Mouse (Mus musculus) right cerebral cortex, adult 2 months (tissue): ENCODE data around the gene Rnf130.

Experiments used
- DNase-seq, 2 experiments: peaks; one replicate each; pipeline ENCODE4 v3.0.0; 2021 to 2022; ENCODE audit warnings: low spot score in 2 of 2

Gene Rnf130

DNA sequence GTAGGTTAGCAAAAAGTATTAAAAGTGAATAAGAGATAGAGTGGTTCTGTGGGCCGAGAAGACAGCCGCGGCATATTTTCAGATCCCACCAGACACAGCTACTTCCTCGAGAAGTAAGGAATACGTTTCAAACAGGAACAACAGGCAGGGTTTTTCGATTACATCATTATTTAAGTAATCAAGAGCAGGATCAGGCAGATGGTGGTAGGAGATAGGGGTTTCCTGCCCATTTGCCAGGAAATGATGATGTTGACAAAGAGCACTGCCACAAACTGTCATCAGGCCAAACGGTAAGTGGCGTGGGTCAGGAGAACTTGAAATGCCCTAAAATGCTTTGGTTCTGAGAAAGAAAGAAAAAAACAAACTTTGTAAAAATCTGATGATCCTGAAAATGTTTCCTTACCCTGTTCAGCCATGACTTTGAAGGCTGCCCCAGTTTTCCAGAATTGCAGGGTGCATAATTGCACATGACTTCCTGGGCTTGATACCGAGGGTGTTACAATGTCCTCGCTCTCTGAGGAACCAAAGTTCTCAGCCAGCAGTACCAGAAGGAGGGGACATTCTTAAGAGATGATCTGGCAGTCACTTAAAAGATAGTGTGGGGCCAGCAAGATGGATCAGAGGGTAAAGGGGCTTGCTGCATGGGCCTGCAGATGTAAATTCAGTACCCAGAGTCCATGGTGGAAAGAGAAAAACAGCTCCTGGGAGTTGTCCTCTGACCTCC is 109.2 kb downstream of the Rnf130 start:
- no peak for DNase-seq

DNA sequence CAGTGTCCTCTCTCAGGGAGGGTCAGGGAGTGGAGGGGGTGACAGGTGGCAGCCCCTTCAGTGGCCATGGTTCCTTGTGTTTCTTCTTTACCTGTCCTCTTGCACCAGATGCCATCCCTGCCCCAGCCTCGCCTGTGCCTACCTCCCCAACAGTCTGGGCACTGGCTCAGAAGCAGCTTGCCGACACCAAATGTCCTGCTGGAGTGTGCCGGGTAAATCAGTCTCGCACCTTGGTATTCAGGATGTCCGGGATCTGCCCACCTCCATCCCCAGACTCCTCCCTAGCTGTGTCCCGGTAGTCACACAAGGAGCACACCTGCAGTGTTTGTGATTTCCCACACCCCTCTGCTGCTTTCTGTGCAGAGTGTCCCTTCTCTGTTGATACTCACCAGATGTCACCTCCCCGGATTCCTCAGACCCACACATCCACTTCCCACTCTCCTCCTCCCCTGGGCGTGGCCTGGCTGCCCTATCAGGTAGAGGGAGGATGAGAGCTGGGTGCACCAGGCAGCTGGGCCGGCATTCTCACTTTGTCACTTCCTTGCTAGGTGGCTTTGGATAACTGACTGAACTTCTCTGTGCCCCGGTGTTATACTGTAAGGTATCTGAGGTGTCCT is 113.2 kb downstream of the Rnf130 start:
- peak in 1 of 2 experiments; percentile 29 for DNase-seq

DNA sequence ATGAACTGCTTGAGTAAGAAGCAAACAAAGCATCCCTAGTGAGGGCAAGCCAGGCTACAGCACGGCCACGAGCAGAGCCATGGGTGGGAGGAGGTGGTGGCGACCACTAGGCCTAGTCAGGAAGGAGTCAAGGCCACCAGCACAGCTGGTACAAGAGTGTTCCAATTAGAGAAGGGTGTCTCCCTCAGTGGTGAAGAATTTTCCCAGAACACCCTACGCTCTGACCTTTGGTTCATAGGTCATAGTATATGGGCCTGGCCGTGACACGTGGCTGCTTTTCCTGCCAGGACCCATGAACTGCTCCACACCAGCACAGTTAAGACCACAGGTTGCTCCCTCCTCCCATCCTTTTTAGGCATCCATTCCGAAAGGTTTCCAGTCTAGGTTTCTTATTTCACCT is 114.4 kb downstream of the Rnf130 start:
- DNase-seq, result no peak

DNA sequence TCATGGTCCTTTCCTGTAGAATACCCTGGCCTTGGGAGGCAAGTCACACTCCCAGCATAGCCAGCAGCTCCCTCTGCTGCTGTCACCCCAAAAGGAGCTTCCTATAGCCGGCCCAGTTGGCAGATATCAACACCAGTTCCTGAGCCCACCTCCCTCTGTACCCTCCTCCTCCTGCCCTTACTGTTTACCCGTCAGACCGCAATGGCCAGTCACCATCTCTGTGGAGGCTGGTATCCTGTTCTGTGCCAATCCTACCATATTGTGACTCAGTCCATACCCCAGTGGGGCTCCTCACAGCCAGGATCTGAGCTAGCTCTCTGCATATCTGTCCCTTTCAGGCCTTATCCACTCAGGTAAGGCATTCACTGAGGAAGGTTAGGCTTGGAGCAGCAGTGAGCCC is 120.4 kb downstream of the Rnf130 start:
- DNase-seq, result no peak

DNA sequence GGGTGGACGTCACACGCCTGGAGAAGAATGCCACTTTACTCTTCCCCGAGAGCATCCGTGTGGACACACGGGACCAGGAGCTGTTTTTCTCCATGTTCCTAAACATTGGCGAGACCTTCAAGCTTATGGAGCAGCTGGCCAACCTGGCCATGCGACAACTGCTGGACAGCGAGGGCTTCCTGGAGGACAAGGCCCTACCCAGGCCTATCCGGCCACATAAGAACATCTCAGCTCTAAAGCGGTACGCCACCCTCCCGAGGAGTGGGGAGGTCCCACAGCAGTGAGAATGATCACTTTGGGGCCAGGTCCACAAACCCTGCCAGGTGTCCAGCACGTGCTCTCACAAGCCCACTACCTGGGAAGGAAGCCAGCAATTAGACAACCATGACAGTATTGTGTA is 121.0 kb downstream of the Rnf130 start:
- DNase-seq, result no peak

DNA sequence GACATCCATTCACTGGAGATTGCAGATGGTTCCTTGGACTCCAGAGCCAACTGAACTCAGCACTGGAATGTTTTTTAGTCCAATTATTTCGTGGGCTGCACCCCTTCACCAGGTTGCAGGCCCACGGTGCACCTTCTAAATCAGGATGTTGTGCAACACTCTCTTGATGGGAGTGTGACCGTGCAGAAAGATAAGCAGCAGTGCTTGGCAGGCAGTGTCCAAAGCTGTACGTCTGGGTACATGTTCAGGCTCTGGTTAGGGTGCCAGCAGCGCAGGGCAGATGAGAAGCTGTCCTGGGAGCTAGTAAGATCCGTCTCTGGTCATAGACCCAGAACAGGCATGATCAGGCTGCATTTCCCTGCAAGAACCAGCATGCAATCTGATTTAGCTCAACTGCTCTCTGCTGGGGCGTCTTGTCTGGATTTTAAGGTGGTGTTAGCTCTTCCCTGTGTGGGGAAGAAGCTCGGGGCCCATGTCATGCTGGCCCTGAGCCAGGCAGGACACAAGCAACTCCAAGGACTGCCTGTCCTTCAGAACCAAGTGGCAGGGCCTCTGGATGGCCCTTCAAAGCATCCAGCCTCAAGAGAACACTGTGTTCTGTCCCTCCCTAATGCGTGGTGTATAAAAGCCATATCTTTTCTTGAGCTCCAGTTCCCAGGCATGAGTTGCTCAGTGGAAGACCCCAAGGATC is 122.3 kb downstream of the Rnf130 start:
- no peak for DNase-seq

DNA sequence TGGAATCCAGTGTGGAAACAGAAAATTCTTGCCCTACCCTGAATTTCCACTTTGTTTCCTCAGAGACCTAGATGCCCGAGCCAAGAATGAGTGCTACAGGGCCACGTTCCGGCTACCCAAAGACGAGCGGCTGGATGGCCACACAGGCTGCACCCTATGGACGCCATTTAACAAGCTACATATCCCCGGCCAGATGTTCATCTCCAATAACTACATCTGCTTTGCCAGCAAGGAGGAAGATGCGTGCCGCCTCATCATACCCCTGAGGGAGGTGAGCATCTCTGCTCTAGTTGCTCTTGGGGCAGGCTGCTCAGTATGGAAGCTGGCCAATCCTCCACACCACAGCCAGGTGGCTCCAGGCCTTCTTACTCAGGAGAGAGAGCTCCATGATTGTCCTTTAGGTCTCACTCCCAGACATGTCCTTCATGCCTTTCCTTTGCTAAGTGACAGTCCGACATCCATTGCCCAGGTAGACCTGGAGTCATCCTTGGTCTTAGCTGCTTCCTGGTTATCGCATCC is 122.9 kb downstream of the Rnf130 start:
- DNase-seq, result no peak

DNA sequence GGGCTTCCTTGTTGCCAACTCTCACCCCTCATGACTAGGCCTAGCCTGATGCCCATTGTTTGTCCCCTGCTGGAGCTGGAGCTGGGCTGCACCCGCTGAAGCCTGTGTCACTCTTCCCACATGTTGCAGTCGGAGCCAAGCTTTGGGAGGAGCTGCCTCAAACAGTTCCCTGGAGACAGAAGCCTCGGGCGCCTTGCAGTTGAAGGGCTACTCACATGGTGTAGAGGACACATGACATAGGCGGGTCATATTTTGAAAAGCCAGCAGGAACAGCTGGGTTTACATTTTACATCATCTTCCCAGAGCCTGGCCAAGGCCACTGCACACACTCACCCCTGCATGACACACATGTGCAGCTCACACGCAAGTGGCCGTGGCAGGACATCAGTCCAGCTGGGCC is 124.1 kb downstream of the Rnf130 start:
- no peak for DNase-seq

DNA sequence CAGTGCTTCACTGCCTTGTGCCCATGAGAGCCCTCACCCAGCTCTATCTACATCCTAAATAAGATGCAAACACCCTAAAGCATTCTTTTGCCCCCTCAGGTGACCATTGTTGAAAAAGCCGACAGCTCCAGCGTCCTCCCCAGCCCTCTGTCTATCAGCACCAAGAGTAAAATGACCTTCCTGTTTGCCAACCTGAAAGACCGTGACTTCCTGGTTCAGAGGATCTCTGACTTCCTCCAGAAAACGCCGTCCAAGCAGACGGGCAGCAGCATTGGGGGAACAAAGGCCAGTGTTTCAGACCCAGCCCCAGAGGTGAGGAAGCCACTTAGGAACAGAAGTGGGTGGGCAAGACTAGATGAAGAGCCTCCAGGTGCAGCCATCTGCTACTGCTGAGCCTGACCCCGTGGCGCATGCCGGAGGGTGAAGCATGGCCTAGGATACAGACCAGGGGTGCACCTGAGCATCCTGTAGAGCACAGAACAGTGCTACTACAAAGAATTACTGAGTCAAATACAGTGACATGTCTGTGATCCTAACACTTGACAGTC is 124.5 kb downstream of the Rnf130 start:
- no peak for DNase-seq

DNA sequence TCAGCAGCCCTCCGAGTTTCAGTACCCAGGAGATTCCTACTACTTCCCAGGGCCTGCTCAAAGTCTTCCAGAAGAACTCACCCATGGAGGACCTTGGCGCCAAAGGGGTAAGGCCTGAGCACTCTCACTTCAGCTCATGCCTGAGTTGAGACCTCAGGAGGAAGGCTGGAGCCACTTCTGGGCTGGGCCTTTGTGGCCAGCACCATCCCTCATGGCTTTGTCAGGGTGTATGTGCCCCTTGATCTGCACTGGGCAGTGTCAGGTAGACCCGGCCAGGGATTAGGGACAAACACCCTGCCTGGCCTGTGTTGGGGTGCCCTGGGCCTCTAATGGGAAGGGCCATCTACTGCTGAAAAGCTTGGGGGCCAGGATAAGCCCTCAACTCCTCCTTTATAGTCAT is 126.2 kb downstream of the Rnf130 start:
- DNase-seq, result no peak

DNA sequence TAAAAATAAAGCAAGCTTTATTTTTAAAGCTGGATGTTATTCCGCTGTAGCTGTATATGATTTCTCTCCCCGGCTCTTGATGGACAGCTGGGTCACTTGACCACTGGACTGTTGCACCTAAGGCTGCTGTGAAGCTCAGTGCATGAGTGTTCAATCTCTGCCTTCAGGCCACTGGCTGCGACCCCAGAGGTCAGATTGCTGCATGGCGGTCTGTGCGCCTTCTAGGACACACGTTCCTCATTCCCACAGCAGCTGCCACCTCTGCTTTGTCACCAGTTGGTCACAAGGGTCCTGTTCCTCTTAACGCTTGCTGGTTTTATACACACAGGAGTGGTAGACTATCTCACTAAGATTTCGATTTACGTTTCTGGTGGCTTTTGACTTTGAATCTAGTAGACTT is 129.0 kb downstream of the Rnf130 start:
- no peak for DNase-seq
